Mouse (Mus musculus): Measurements from ENCODE around the gene Lbx1. TPM values are rescaled to one million over a fixed set of nuclear protein-coding genes. Genes with fewer than 3 reads are reported as not detected.

Gene Lbx1
- polyA plus RNA-seq, 1 experiment from 2014 or later, result 10.8 TPM

DNA sequence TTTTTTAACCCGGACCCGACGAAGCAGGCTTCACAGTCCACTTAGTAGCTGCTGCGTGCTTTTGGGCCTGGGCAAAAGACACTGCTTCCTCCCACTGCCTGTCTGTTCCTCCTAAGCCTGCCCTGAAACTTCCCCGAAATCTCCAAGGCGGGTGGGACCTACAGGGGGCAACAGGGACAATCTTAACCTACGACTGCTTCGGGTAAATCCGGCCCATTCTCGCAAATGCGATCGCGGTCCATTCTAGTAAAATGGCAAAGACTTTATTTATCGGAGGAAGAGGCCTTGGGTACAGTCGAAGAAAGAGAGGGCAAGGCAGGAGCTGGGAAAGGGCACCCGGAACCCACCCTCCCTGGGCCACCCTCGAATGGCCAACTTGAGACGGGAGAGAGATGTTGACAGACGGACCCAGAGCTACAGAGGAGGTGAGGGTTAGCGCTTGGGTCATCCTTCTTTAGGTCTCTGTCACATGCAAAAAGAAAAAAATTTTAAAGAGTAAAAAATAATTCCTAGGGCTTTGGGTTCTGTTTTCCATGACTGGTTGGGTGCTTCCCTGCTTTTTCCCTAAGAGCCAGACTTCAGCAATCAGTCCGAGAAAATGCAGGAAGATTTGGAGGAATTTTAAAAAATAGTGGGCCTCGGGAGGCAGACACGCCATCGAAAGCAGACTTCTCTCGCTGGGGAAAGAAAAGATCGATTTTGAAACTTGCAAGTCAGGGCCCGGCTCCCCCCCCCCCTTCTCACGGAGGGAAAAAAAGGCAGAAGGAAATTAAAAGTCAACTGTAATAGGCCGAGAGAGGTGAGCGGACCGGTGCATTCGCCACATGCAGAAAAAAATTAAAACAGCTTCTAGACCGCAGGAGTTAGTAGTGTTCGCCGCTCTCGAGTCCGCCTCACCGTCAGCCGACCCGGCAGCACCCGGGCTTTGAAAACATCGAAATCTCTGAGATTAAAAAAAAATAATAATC is 2.9 kb downstream of the Lbx1 start:
- Histone ChIP-seq H3K27ac (peak overlapping the region; percentile 92), H3K9ac (peak overlapping the region; percentile 75), H3K4me3 (peak overlapping the region; percentile 43)

GRCm38 (mm10) chr19:45232036-45232410 is 3.6 kb downstream of the Lbx1 start:
- Histone ChIP-seq H3K4me2 (replicated peaks) (peak overlapping the region; percentile 46), H3K4me3 (peak overlapping the region; percentile 43), H3K9ac (peak overlapping the region; percentile 75), H3K4me1 (peaks cover 47% of the 10 kb centered on the region), H3K9me3 (replicated peaks) (no peaks in the 10 kb centered on the region), H3K27ac (peak overlapping the region; percentile 92), H3K27me3 (peaks cover 92% of the 10 kb centered on the region), H3K36me3 (no peaks in the 10 kb centered on the region)
- WGBS, result under 1% methylated on average over 14 of the region's 14 CpGs
- no peak for ATAC-seq (ENCODE audit: low FRiP score)

More for the DNA sequence above, 2.9 kb downstream of the Lbx1 start:
- H3K27me3 ChIP-seq, result peaks cover 92% of the 10 kb centered on the region
- 1% methylated on average over 42 of the region's 42 CpGs for WGBS
- H3K9me3 ChIP-seq (replicated peaks), result no peaks in the 10 kb centered on the region
- peak overlapping the region; percentile 46 for H3K4me2 ChIP-seq (replicated peaks)
- peaks cover 47% of the 10 kb centered on the region for H3K4me1 ChIP-seq
- H3K36me3 ChIP-seq, result no peaks in the 10 kb centered on the region
- no peak for ATAC-seq (ENCODE audit: low FRiP score)

- Histone ChIP-seq H3K9me3 (replicated peaks) (no peaks in the 10 kb centered on the region), H3K27ac (peak overlapping the region; percentile 92), H3K4me2 (replicated peaks) (peak overlapping the region; percentile 46), H3K9ac (peak overlapping the region; percentile 75), H3K27me3 (peaks cover 93% of the 10 kb centered on the region), H3K36me3 (no peaks in the 10 kb centered on the region), H3K4me3 (peak overlapping the region; percentile 43), H3K4me1 (peaks cover 44% of the 10 kb centered on the region)
- under 1% methylated on average over 44 of the region's 44 CpGs for WGBS
- peak; percentile 82 for ATAC-seq (ENCODE audit: low FRiP score)
Observed at GRCm38 (mm10) chr19:45231383-45232035, 4.1 kb downstream of the Lbx1 start.

DNA sequence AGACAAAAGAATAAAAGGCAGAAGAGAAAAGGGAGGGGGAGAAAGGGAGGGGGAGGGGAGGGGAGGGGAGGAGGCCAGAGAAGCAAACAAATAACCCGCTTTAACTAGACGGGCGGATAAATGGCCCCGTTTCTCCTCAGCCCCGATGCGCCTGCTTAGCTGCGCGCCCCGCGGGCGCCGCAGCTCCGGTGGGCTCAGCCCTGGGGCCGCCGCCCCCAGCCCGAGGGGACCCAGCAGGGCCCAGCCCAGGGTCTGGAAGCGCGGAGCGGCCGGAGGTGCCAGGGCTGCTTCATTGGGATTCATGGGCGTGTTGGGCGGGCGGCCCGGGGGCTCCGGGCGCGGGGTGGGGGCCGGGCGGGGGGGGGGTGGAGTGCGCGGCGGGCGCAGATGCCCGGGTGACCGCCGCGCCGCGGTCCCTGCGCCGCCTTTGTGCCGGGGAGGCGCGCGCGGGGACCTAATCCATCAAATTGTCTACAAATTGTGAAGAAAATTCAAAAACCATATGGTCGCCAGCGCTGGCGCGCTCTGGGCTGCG is 4.7 kb downstream of the Lbx1 start:
- Histone ChIP-seq H3K9ac (peak overlapping the region; percentile 75), H3K4me1 (peaks cover 38% of the 10 kb centered on the region), H3K4me2 (replicated peaks) (peak overlapping the region; percentile 46), H3K27me3 (peaks cover 93% of the 10 kb centered on the region), H3K36me3 (no peaks in the 10 kb centered on the region), H3K4me3 (peak overlapping the region; percentile 43), H3K9me3 (replicated peaks) (no peaks in the 10 kb centered on the region), H3K27ac (peak overlapping the region; percentile 92)
- WGBS, result under 1% methylated on average over 47 of the region's 51 CpGs
- ATAC-seq (ENCODE audit: low FRiP score), result peak; percentile 81

- Histone ChIP-seq H3K9ac (no peak overlapping the region), H3K4me3 (peak overlapping the region; percentile 8; the same call in 1 of the 2 replicates), H3K27ac (peak overlapping the region; percentile 92)
Observed at GRCm38 (mm10) chr19:45230201-45230611, 5.4 kb downstream of the Lbx1 start.

DNA sequence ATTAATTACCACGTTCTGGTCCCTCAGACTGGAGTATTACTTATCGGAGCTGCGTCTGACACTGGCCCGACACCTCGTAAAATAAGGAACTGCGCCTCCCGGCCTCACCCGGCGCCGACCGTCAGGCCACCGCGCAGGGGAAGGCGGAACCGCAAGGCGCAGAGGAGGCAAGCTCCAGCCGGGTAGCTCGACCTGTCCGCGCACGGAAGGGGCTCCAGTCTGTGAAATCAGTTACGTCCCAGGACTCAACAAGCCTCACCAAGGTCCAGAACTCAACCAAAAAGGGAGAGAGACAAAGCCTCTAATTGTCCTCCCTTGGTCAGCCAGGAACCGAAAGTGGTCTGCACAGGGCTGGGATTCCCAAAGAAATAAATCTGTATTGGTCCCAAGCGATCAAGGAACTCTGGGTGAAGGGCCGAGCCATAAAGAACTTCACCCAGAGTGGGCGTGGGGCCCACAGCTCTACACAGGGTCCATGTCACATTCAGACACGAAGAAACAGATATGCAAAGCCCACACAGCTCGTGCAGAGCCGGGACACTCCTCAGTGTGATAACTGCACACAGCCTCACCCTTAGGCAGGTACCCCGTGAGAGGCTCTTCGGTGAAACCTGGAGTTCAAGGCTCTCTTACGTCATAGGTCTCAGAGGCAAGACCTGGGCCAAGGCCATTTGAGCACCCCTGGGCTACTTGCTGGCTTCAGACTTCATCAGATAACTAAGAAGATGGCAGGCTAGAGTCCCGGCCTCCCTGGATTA is 6.1 kb downstream of the Lbx1 start:
- Histone ChIP-seq H3K4me2 (replicated peaks) (peak overlapping the region; percentile 46), H3K9ac (0 out of 2 replicates have a peak overlapping the region, but pooled peaks have one; percentile 5), H3K4me1 (peaks cover 26% of the 10 kb centered on the region), H3K9me3 (replicated peaks) (no peaks in the 10 kb centered on the region), H3K27ac (peak overlapping the region; percentile 92), H3K36me3 (no peaks in the 10 kb centered on the region), H3K27me3 (peaks cover 92% of the 10 kb centered on the region), H3K4me3 (peak overlapping the region; percentile 8; the same call in 1 of the 2 replicates)
- ATAC-seq (ENCODE audit: low FRiP score), result no peak
- under 1% methylated on average over 33 of the region's 33 CpGs for WGBS

More at GRCm38 (mm10) chr19:45230201-45230611, 5.4 kb downstream of the Lbx1 start:
- WGBS, result under 1% methylated on average over 20 of the region's 20 CpGs
- Histone ChIP-seq H3K36me3 (no peaks in the 10 kb centered on the region), H3K9me3 (replicated peaks) (no peaks in the 10 kb centered on the region), H3K4me2 (replicated peaks) (peak overlapping the region; percentile 46), H3K4me1 (peaks cover 31% of the 10 kb centered on the region), H3K27me3 (peaks cover 92% of the 10 kb centered on the region)
- no peak for ATAC-seq (ENCODE audit: low FRiP score)

DNA sequence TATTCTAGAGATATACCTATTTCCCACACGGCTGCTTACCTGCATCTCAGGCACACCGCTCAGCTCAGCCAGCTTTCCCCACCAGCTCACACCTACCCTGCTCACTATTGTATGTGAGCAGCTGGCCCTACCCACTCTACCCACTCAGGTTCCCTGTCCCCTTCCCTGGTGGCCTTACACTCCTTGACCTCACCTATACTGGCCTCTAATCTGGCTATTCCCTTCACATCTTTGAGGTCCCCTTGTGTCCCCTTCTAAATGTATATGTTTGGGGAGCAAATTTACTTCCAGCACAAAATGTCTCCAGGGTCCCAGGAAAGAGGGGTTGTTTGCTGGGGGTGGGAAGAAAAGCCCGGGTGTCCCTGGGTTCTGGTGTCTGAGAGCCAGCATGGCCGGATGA is 6.8 kb downstream of the Lbx1 start:
- Histone ChIP-seq H3K36me3 (no peaks in the 10 kb centered on the region), H3K4me2 (replicated peaks) (peak overlapping the region; percentile 46), H3K27me3 (peaks cover 92% of the 10 kb centered on the region), H3K9me3 (replicated peaks) (no peaks in the 10 kb centered on the region), H3K9ac (0 out of 2 replicates have a peak overlapping the region, but pooled peaks have one; percentile 5), H3K4me3 (peak overlapping the region; percentile 7; the same call in 1 of the 2 replicates), H3K4me1 (peaks cover 33% of the 10 kb centered on the region), H3K27ac (0 out of 2 replicates have a peak overlapping the region, but pooled peaks have one; percentile 9)
- WGBS, result 8% methylated on average over 4 of the region's 4 CpGs
- no peak for ATAC-seq (ENCODE audit: low FRiP score)

DNA sequence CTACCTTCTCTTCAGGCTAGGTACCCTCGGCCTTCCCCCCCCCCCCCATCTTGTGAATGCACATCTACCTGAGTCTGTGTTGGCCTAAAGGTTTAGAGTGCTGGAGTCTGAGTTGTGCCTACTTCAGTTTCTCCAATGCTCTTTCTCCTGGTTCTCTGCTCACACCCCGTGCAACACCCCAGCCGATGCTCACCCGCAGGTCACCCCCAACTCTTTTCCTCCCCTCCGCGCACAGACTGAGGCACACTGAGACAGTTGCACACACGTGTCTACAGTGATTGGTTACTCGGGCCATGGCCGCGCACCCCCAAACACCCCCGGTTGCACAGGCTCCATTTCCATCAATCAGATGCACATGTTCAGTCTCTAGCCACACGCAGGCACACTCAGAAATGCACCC is 7.5 kb downstream of the Lbx1 start:
- H3K27me3 ChIP-seq, result peaks cover 94% of the 10 kb centered on the region
- no peak for ATAC-seq (ENCODE audit: low FRiP score)
- H3K4me3 ChIP-seq, result no peak overlapping the region
- H3K9me3 ChIP-seq (replicated peaks), result no peaks in the 10 kb centered on the region
- no peak overlapping the region for H3K4me2 ChIP-seq (replicated peaks)
- H3K27ac ChIP-seq, result no peak overlapping the region
- 4% methylated on average over 11 of the region's 12 CpGs for WGBS
- peaks cover 34% of the 10 kb centered on the region for H3K4me1 ChIP-seq
- H3K9ac ChIP-seq, result no peak overlapping the region
- no peaks in the 10 kb centered on the region for H3K36me3 ChIP-seq

DNA sequence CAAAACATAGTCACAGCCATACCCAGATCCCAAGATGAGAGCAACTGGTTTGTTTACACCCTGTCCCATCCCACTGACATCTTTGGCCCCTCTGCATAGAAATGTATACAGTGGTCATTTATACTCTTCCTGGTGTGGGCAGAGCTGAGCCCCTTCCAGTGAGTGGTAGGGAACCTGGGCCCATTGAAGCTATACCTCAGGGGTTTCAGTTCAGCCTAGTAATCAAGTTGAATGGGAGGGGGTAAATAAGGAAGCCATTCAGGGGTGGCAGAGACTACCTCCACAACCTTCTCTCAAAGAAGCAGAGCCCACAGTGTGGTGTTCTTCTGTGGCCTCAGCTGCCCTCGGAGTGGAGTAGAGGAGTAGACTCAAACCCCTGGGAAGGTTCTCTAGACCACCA is 7.9 kb downstream of the Lbx1 start:
- no peak for ATAC-seq (ENCODE audit: low FRiP score)
- Histone ChIP-seq H3K9ac (no peak overlapping the region), H3K9me3 (replicated peaks) (no peaks in the 10 kb centered on the region), H3K4me3 (no peak overlapping the region), H3K4me1 (peaks cover 34% of the 10 kb centered on the region), H3K4me2 (replicated peaks) (no peak overlapping the region), H3K36me3 (no peaks in the 10 kb centered on the region), H3K27ac (no peak overlapping the region), H3K27me3 (peaks cover 96% of the 10 kb centered on the region)
- WGBS, result 7% methylated on average over 1 of the region's 1 CpGs

DNA sequence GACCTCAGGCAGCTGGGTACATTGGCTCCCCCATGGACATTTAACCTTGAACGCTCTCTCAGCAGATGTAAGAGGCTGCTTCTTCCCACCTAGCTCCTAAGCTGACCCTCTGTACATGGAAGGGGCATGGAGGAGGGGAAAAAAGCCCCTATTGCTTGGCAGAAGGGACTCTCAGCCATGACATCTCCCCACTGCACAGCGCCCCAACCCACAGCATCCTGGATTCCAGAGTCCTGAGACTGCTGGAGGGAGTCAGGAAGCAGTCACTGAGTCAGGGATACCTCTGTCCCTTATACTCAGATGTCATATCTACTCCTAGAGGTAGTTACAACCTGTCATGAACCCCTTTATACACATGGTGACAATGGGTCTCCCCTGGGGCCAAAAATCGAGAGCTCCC is 8.6 kb downstream of the Lbx1 start:
- no peaks in the 10 kb centered on the region for H3K9me3 ChIP-seq (replicated peaks)
- H3K4me2 ChIP-seq (replicated peaks), result no peak overlapping the region
- H3K4me3 ChIP-seq, result no peak overlapping the region
- no peak for ATAC-seq (ENCODE audit: low FRiP score)
- peaks cover 98% of the 10 kb centered on the region for H3K27me3 ChIP-seq
- WGBS, result 2% methylated on average over 3 of the region's 3 CpGs
- H3K27ac ChIP-seq, result no peak overlapping the region
- no peaks in the 10 kb centered on the region for H3K36me3 ChIP-seq
- H3K4me1 ChIP-seq, result peaks cover 36% of the 10 kb centered on the region
- H3K9ac ChIP-seq, result no peak overlapping the region

DNA sequence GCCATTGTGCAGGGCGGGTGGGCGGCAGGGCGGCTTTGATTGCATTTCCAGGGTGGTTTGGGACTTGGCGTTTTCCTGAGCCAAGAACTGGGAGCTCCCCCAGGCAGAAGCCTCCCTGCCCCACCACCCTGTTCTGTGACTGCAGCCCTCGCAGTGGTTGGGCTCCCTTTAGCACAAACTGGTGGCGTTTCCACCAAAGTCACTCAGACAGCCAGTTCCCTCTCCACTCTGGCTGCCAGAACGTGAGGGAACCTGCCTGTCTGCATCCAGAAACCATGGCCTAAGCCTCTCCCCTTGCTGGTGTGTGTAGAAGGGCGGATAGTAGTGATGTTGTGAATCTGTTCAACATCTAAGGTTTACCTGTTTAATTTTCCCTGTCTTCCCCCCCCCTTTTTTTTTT is 9.4 kb downstream of the Lbx1 start:
- no peak overlapping the region for H3K9ac ChIP-seq
- peaks cover 28% of the 10 kb centered on the region for H3K4me1 ChIP-seq
- H3K27ac ChIP-seq, result no peak overlapping the region
- H3K27me3 ChIP-seq, result peaks cover 98% of the 10 kb centered on the region
- WGBS, result 1% methylated on average over 8 of the region's 8 CpGs
- no peak overlapping the region for H3K4me2 ChIP-seq (replicated peaks)
- H3K4me3 ChIP-seq, result no peak overlapping the region
- ATAC-seq (ENCODE audit: low FRiP score), result no peak
- H3K9me3 ChIP-seq (replicated peaks), result no peaks in the 10 kb centered on the region
- no peaks in the 10 kb centered on the region for H3K36me3 ChIP-seq

Measured in hindbrain, embryonic 12.5 days (tissue).